Mouse (Mus musculus): Measurements from ENCODE around the gene Lcmt1. TPM values are rescaled to one million over a fixed set of nuclear protein-coding genes. Genes with fewer than 3 reads are reported as not detected.
A peak's percentile ranks its signal among the peaks of the same experiment; 100 is the strongest.

The Lcmt1 gene
- total RNA-seq (2012; rRNA removed): 26.4 and 27.6 TPM in 2 replicates
- total RNA-seq (2014; rRNA removed): 34.8 and 38.0 TPM in 2 replicates
- 26.4 and 28.6 TPM in 2 replicates for polyA plus RNA-seq (2012; ENCODE audit: insufficient read length, low read depth)

DNA sequence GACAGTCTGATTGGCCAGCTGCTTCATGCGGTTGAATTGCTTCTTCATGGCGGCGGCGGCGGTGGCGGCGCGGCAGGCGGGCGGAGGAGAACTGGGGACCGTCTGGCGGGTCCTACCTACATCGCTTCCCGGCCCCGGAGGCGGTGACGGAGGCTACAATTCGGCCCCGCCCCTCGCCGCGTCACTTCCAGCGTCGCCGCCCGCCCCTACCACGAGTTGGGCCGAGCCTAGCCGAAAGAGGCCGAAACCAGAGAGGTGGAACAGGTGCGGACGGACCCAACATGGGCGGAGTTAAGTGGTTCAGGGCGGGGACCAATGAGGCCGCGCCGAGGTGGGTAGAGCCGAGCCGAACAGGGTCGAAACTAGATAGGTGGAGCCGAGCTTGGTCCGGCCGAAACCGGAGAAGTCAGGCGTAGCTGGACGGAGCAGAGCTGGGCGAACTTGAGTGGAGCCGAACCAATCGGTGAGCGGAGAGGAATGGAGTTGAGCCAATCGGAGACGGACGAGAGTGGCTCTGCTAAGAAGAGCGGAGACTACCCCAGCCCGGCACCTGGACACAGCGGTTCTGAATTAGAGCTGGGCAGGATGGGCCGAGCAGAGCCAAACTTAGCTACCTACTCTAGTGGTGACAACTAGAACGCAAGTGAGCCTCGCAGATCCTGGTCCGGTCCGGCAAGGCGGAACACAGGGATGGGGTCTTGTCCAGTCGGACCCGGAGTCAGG is at the start of gene Lcmt1, which contains the start of gene Arhgap17:
TSS of gene Lcmt1 (plus strand) at position 26 of the 723 bp plus-strand sequence.
TSS of gene Arhgap17 (minus strand) at position 157 of the 723 bp plus-strand sequence.
- Histone ChIP-seq H3K9ac (ENCODE audit: insufficient read depth, low read depth) (peak within 1 kb of the TSS; percentile 72), H3K79me2 (replicated peaks; ENCODE audit: control insufficient read depth, extremely low read depth, insufficient read depth, poor library complexity, severe bottlenecking) (peaks cover 28% of the 10 kb centered on the region), H3K4me3 (replicated peaks in 1 of 3; ENCODE audit: low read depth in 2 of 3, low read length in 2 of 3, poor library complexity in 1 of 3) (peak within 1 kb of the TSS; percentile 78 to 80 (median 79)), H3K4me1 (ENCODE audit: control insufficient read depth in 1 of 2, insufficient read depth in 2 of 2) (peaks cover 22 to 41% of the 10 kb centered on the region in 2 experiments), H3K27me3 (replicated peaks) (peaks cover 5% of the 10 kb centered on the region), H3K36me3 (replicated peaks in 1 of 2; ENCODE audit: control insufficient read depth in 1 of 2, insufficient read depth in 1 of 2, low read length in 1 of 2) (peaks cover 0 to 23% of the 10 kb centered on the region in 2 experiments), H3K9me3 (replicated peaks; ENCODE audit: low read length) (no peaks in the 10 kb centered on the region), H3K27ac (ENCODE audit: insufficient read depth, low read depth) (peak within 1 kb of the TSS; percentile 39), H3K4me2 (ENCODE audit: insufficient read depth, low read depth, poor library complexity, severe bottlenecking) (peak within 1 kb of the TSS; percentile 83)
- peak; percentile 96 for DNase-seq (ENCODE audit: extremely low read depth)
- dilution Hi-C loops (cut with MboI; ENCODE audit: extremely low pct_ligation_motif_present, extremely low pct_unique_long_range_greater_than_20kb, low sequenced_read_pairs): no loop called here
- in situ Hi-C loops (cut with MboI; ENCODE audit: low pct_ligation_motif_present, low pct_unique_long_range_greater_than_20kb, low sequenced_read_pairs): loop anchor here (5.0 kb wide), 1 partner anchor 53 kb away; no protein-coding TSS in a partner anchor
- TF ChIP-seq MEF2A (IDR thresholded peaks at IDR 0.05; ENCODE audit: borderline replicate concordance, low read depth, low read length) (peak; percentile 52; the same call in 1 of the 2 replicates), NRF1 (IDR thresholded peaks at IDR 0.05; ENCODE audit: low read depth, low read length) (peak; percentile 33; the same call in 1 of the 2 replicates), USF1 (IDR thresholded peaks at IDR 0.05; ENCODE audit: low read depth, low read length) (no peak), SIN3A (IDR thresholded peaks at IDR 0.05; ENCODE audit: low read length) (no peak), JUN (IDR thresholded peaks at IDR 0.05; ENCODE audit: insufficient read depth, low read depth, low read length) (no peak), GABPA (IDR thresholded peaks at IDR 0.05; ENCODE audit: insufficient replicate concordance, low read depth, low read length) (no peak), IRF4 (IDR thresholded peaks at IDR 0.05; ENCODE audit: low read depth, low read length) (peak; percentile 28; the same call in 1 of the 2 replicates), UBTF (IDR thresholded peaks at IDR 0.05; ENCODE audit: low read depth, low read length) (peak; percentile 52; the same call in 1 of the 2 replicates), MXI1 (IDR thresholded peaks at IDR 0.05; ENCODE audit: low read depth, low read length) (no peak), USF2 (conservative IDR thresholded peaks at IDR 0.05; ENCODE audit: low read depth, low read length) (no peak), ZNF384 (IDR thresholded peaks at IDR 0.05; ENCODE audit: low read depth, low read length) (no peak), TBP (conservative IDR thresholded peaks at IDR 0.05; ENCODE audit: low read depth, low read length) (peak; percentile 48; the same call in 1 of the 2 replicates), ZMIZ1 (IDR thresholded peaks at IDR 0.05; ENCODE audit: low read depth, low read length) (peak; percentile 71; the same call in 1 of the 2 replicates), ELF1 (IDR thresholded peaks at IDR 0.05; ENCODE audit: low read depth, low read length) (peak; percentile 26; the same call in 1 of the 2 replicates), CHD2 (IDR thresholded peaks at IDR 0.05; ENCODE audit: low read length) (no peak), BHLHE40 (IDR thresholded peaks at IDR 0.05; ENCODE audit: low read depth, low read length) (peak; percentile 33; the same call in 1 of the 2 replicates), HCFC1 (IDR thresholded peaks at IDR 0.05; ENCODE audit: low read depth, low read length) (peak; percentile 56), MAZ (IDR thresholded peaks at IDR 0.05; ENCODE audit: low read depth, low read length) (0 out of 2 replicates have a peak, but pooled peaks have one; percentile 30), NELFE (IDR thresholded peaks at IDR 0.05; ENCODE audit: low read depth, low read length) (peak; percentile 48; the same call in 1 of the 2 replicates), TCF12 (IDR thresholded peaks at IDR 0.05; ENCODE audit: low read depth, low read length) (peak; percentile 64; the same call in 1 of the 2 replicates), POLR2A (IDR thresholded peaks at IDR 0.05; ENCODE audit: low read depth, low read length) (peak; percentile 37; the same call in 1 of the 2 replicates)
